Comparison of ENCODE assay signal across 9 mouse cellular contexts in the genomic region with DNA sequence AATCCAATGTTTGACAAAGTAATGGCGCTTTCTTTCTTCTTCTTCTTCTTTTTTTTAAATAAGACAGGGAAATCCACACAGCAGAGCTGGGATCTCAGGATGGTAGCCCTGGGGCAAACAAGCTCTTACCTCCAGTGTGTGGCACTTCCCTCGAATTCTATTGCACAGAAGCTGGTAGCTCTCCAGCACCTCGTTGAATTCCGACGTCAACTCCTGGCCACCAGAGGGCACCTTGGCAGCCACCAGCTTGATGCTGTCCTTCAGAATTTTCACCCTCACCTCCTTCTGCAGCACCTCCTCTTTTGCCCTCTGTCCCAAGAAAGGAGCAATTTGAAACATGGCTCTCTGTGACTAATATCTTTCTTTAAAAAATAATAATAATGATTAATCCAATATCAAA.
DNase-seq lines count a peak whose midpoint lies in the region; ATAC-seq and TF ChIP-seq lines count a peak whose summit lies in the region.
"Had no signal": no experiment of that assay in that cellular context is flagged by ENCODE, and none has a peak within 500 bp of the region (broad histone marks: within the 10 kb centered on the region; RNA-seq: fewer than 3 reads in every experiment).

No protein-coding gene starts in this region.

- no peaks in the 10 kb centered on the region for H3K27me3 ChIP-seq in embryonic facial prominence, embryonic 11.5 days (ENCODE audit: control insufficient read depth, insufficient read depth, low read length)
- H3K27me3 ChIP-seq: hindbrain, embryonic 15.5 days had no signal

- no peaks in the 10 kb centered on the region for H3K4me1 ChIP-seq in embryonic facial prominence, embryonic 11.5 days (ENCODE audit: control insufficient read depth, insufficient read depth, low read length)
- H3K4me1 ChIP-seq: hindbrain, embryonic 15.5 days had no signal

- no peaks in the 10 kb centered on the region for H3K36me3 ChIP-seq in embryonic facial prominence, embryonic 11.5 days (replicated peaks; ENCODE audit: control insufficient read depth, insufficient read depth, low read depth, low read length)
- H3K36me3 ChIP-seq: hindbrain, embryonic 15.5 days had no signal

- DNase-seq in ES-CJ7 (ENCODE audit: low read depth, low spot score) = peak; percentile 62
- DNase-seq in adrenal gland, postnatal 36 days = peak; percentile 78 to 88
- peak; percentile 80 for DNase-seq in embryonic facial prominence, embryonic 11.5 days (ENCODE audit: low spot score)
- peak; percentile 81 to 86 for DNase-seq in heart, postnatal 10 days
- peak; percentile 26 to 67 for DNase-seq in layer of hippocampus, adult 2 months (ENCODE audit: low spot score in 2 of 2)
- DNase-seq in lung, postnatal 10 days = peak; percentile 81
- peak; percentile 53 to 74 for DNase-seq in right cerebral cortex, postnatal 10 days (ENCODE audit: low spot score in 2 of 2)

- intact Hi-C loops in heart, postnatal 10 days (cut with DNase I) = loop anchor here (2.0 to 5.0 kb wide), 3 partner anchors 178 to 307 kb away; partner anchors contain the start of gene Utrn

- no peak for ATAC-seq in embryonic facial prominence, embryonic 11.5 days (replicated peaks; ENCODE audit: insufficient number of reproducible peaks, low FRiP score, low TSS enrichment, low read depth)
- no peak for ATAC-seq in activated CD4-positive, CD25-positive, alpha-beta regulatory T cell, adult 4 months

- TF ChIP-seq CTCF in layer of hippocampus, adult 2 months (conservative IDR thresholded peaks at IDR 0.05) = peak; percentile 85

- H3K27ac ChIP-seq in embryonic facial prominence, embryonic 11.5 days (replicated peaks; ENCODE audit: low read depth, low read length) = no peak overlapping the region
- no peak overlapping the region for H3K27ac ChIP-seq in layer of hippocampus, adult 2 months
- H3K27ac ChIP-seq: hindbrain, embryonic 15.5 days had no signal

- WGBS in embryonic facial prominence, embryonic 11.5 days = 16% methylated on average over 5 of the region's 5 CpGs

- no peaks in the 10 kb centered on the region for H3K9me3 ChIP-seq in embryonic facial prominence, embryonic 11.5 days (replicated peaks; ENCODE audit: control insufficient read depth, low read length)
- H3K9me3 ChIP-seq: hindbrain, embryonic 15.5 days had no signal

- no peak overlapping the region for H3K4me2 ChIP-seq in embryonic facial prominence, embryonic 11.5 days (ENCODE audit: low read depth, low read length)
- H3K4me2 ChIP-seq: hindbrain, embryonic 15.5 days had no signal

- H3K4me3 ChIP-seq in embryonic facial prominence, embryonic 11.5 days (ENCODE audit: low read depth, low read length) = no peak overlapping the region
- H3K4me3 ChIP-seq in layer of hippocampus, adult 2 months = no peak overlapping the region
- H3K4me3 ChIP-seq: hindbrain, embryonic 15.5 days had no signal

- H3K9ac ChIP-seq in embryonic facial prominence, embryonic 11.5 days (replicated peaks; ENCODE audit: low read length) = no peak overlapping the region
- H3K9ac ChIP-seq: hindbrain, embryonic 15.5 days had no signal
